Mouse (Mus musculus) adrenal gland, postnatal 10 days (tissue): ENCODE data around the gene Cmtm4. TPM values are rescaled to one million over a fixed set of nuclear protein-coding genes. Genes with fewer than 3 reads are reported as not detected.

Experiments
- DNase-seq: peaks from one replicate; pipeline ENCODE4 v3.0.0; 2021; ENCODE audit warnings: mixed read lengths
- total RNA-seq, 2 experiments: library from RNA; stranded (reverse); gene quantifications; 2 replicates each; pipeline ENCODE4 v1.2.3; 2021

Cmtm4 gene
- total RNA-seq, 2 experiments from 2014 or later, result 35.4 to 37.8 TPM

- peak; percentile 67 for DNase-seq
These were observed 20.5 kb downstream of the Cmtm4 start for GRCm38 (mm10) chr8:104374864-104375846.

GRCm38 (mm10) chr8:104374269-104374668, 21.3 kb downstream of the Cmtm4 start:
- DNase-seq, result no peak

- peak; percentile 41 for DNase-seq
These were observed 21.8 kb downstream of the Cmtm4 start for GRCm38 (mm10) chr8:104373779-104374178.

GRCm38 (mm10) chr8:104371121-104371520, 24.5 kb downstream of the Cmtm4 start:
- no peak for DNase-seq

- DNase-seq, result no peak
These were observed 25.5 kb downstream of the Cmtm4 start for GRCm38 (mm10) chr8:104370071-104370470.

GRCm38 (mm10) chr8:104369591-104369990, 26.0 kb downstream of the Cmtm4 start:
- DNase-seq, result no peak

- DNase-seq, result no peak
These were observed 28.2 kb downstream of the Cmtm4 start for GRCm38 (mm10) chr8:104367398-104367797.

- no peak for DNase-seq
These were observed 29.9 kb downstream of the Cmtm4 start for GRCm38 (mm10) chr8:104365695-104366094.

GRCm38 (mm10) chr8:104359778-104360456, 35.7 kb downstream of the Cmtm4 start:
- DNase-seq, result peak; percentile 33

GRCm38 (mm10) chr8:104358637-104359036, 37.0 kb downstream of the Cmtm4 start:
- DNase-seq, result no peak

GRCm38 (mm10) chr8:104354504-104354903, 41.1 kb downstream of the Cmtm4 start:
- no peak for DNase-seq

GRCm38 (mm10) chr8:104353186-104353585, 42.4 kb downstream of the Cmtm4 start:
- DNase-seq, result no peak

- no peak for DNase-seq
These were observed 45.6 kb downstream of the Cmtm4 start for GRCm38 (mm10) chr8:104350047-104350446.

- peak; percentile 38 for DNase-seq
These were observed 46.6 kb downstream of the Cmtm4 start for GRCm38 (mm10) chr8:104348971-104349370.

- peak; percentile 56 for DNase-seq
These were observed 48.9 kb downstream of the Cmtm4 start for GRCm38 (mm10) chr8:104346706-104347105.

GRCm38 (mm10) chr8:104344622-104345021, 51.0 kb downstream of the Cmtm4 start:
- DNase-seq, result no peak

- peak; percentile 93 for DNase-seq
These were observed 51.6 kb downstream of the Cmtm4 start for GRCm38 (mm10) chr8:104343957-104344356.

GRCm38 (mm10) chr8:104342426-104342825, 53.2 kb downstream of the Cmtm4 start:
- DNase-seq, result no peak

- DNase-seq, result no peak
These were observed 53.9 kb downstream of the Cmtm4 start for GRCm38 (mm10) chr8:104341678-104342077.

GRCm38 (mm10) chr8:104341106-104341561, 54.5 kb downstream of the Cmtm4 start:
- DNase-seq, result peak; percentile 85

- peak; percentile 88 for DNase-seq
These were observed 55.1 kb downstream of the Cmtm4 start for GRCm38 (mm10) chr8:104340233-104341105.

GRCm38 (mm10) chr8:104339983-104340232, 55.7 kb downstream of the Cmtm4 start:
- DNase-seq, result no peak
